Mouse (Mus musculus) urinary bladder, adult 18-20 months (tissue): Measurements from ENCODE around the gene Cdkal1.

Source experiments
- DNase-seq, 2 experiments: peaks; one replicate each; pipeline ENCODE4 v3.0.0; 2022; ENCODE audit warnings: low spot score in 2 of 2, mixed read lengths in 2 of 2

The Cdkal1 gene

GRCm38 (mm10) chr13:29810780-29811179 is 44.7 kb downstream of the Cdkal1 start:
- no peak for DNase-seq

- no peak for DNase-seq
These were observed 47.1 kb downstream of the Cdkal1 start for GRCm38 (mm10) chr13:29808383-29808782.

GRCm38 (mm10) chr13:29807930-29808329 is 47.5 kb downstream of the Cdkal1 start:
- DNase-seq, result no peak

- DNase-seq, result no peak
These were observed 48.6 kb downstream of the Cdkal1 start for GRCm38 (mm10) chr13:29806871-29807270.

- DNase-seq, result no peak
These were observed 50.2 kb downstream of the Cdkal1 start for GRCm38 (mm10) chr13:29805296-29805695.

- DNase-seq, result no peak
These were observed 51.4 kb downstream of the Cdkal1 start for GRCm38 (mm10) chr13:29804034-29804433.

- no peak for DNase-seq
These were observed 52.8 kb downstream of the Cdkal1 start for GRCm38 (mm10) chr13:29802699-29803098.

- no peak for DNase-seq
These were observed 55.4 kb downstream of the Cdkal1 start for GRCm38 (mm10) chr13:29800078-29800477.

- DNase-seq, result no peak
These were observed 63.4 kb downstream of the Cdkal1 start for GRCm38 (mm10) chr13:29792112-29792511.

- no peak for DNase-seq
These were observed 64.0 kb downstream of the Cdkal1 start for GRCm38 (mm10) chr13:29791439-29791838.

- DNase-seq, result no peak
These were observed 68.5 kb downstream of the Cdkal1 start for GRCm38 (mm10) chr13:29786984-29787383.

GRCm38 (mm10) chr13:29784894-29785293 is 70.6 kb downstream of the Cdkal1 start:
- DNase-seq, result no peak

- no peak for DNase-seq
These were observed 74.1 kb downstream of the Cdkal1 start for GRCm38 (mm10) chr13:29781332-29781731.

- DNase-seq, result peak; percentile 26 to 28
These were observed 74.8 kb downstream of the Cdkal1 start for GRCm38 (mm10) chr13:29780713-29781112.

GRCm38 (mm10) chr13:29779519-29779918 is 76.0 kb downstream of the Cdkal1 start:
- no peak for DNase-seq

- DNase-seq, result no peak
These were observed 76.4 kb downstream of the Cdkal1 start for GRCm38 (mm10) chr13:29779116-29779515.

- DNase-seq, result no peak
These were observed 77.3 kb downstream of the Cdkal1 start for GRCm38 (mm10) chr13:29778124-29778523.

GRCm38 (mm10) chr13:29777225-29777624 is 78.2 kb downstream of the Cdkal1 start:
- DNase-seq, result no peak

- no peak for DNase-seq
These were observed 79.8 kb downstream of the Cdkal1 start for GRCm38 (mm10) chr13:29775603-29776230.

GRCm38 (mm10) chr13:29773563-29773962 is 81.9 kb downstream of the Cdkal1 start:
- no peak for DNase-seq

- no peak for DNase-seq
These were observed 82.5 kb downstream of the Cdkal1 start for GRCm38 (mm10) chr13:29772970-29773369.

- DNase-seq, result peak in 1 of 2 experiments; percentile 64
These were observed 85.6 kb downstream of the Cdkal1 start for GRCm38 (mm10) chr13:29769647-29770436.

- no peak for DNase-seq
These were observed 87.4 kb downstream of the Cdkal1 start for GRCm38 (mm10) chr13:29768104-29768503.
